Mouse (Mus musculus) hindbrain, embryonic 12.5 days (tissue): ENCODE data around the gene Psd. TPM values are rescaled to one million over a fixed set of nuclear protein-coding genes. Genes with fewer than 3 reads are reported as not detected.

ENCODE experiments used
- ATAC-seq: fragments of 200-750 bp; cut with Nextera tagmentation; 2 replicates; pipeline ENCODE4 v1.8.0; 2017; ENCODE audit warnings: moderate TSS enrichment; ENCODE audit not compliant: low FRiP score
- H3K27ac ChIP-seq: fragments of 300-500 bp; sonication (generic); 2 replicates; pipeline ENCODE4 v1.5.1; 2016; ENCODE audit warnings: mild to moderate bottlenecking
- H3K27me3 ChIP-seq: fragments of 300-500 bp; sonication (generic); 2 replicates; pipeline ENCODE4 v1.6.1; 2016; ENCODE audit warnings: mild to moderate bottlenecking
- H3K36me3 ChIP-seq: fragments of 300-500 bp; sonication (generic); 2 replicates; pipeline ENCODE4 v1.6.1; 2016; ENCODE audit warnings: mild to moderate bottlenecking
- H3K4me1 ChIP-seq: fragments of 300-500 bp; sonication (generic); 2 replicates; pipeline ENCODE4 v1.6.1; 2016
- H3K4me2 ChIP-seq: fragments of 300-500 bp; sonication (generic); replicated peaks from 2 replicates; pipeline ENCODE4 v1.6.1; 2016; ENCODE audit warnings: mild to moderate bottlenecking
- H3K4me3 ChIP-seq: fragments of 300-500 bp; sonication (generic); 2 replicates; pipeline ENCODE4 v1.5.1; 2016; ENCODE audit warnings: mild to moderate bottlenecking
- H3K9ac ChIP-seq: fragments of 300-500 bp; sonication (generic); 2 replicates; pipeline ENCODE4 v1.6.1; 2016; ENCODE audit warnings: mild to moderate bottlenecking, moderate library complexity
- H3K9me3 ChIP-seq: fragments of 300-500 bp; sonication (generic); replicated peaks from 2 replicates; pipeline ENCODE4 v1.6.1; 2016; ENCODE audit warnings: mild to moderate bottlenecking
- WGBS: fragments of 180-500 bp; shearing (Covaris S2); methylation state at CpG from one replicate; pipeline ENCODE4 v1.1.7; 2016; 5-methylcytosine and 5-hydroxymethylcytosine counted together
- microRNA counts: library from miRNA; unstranded; fragments of <30 nt; microRNA quantifications from one replicate; lab custom pipeline; 2017
- microRNA-seq: library from miRNA; unstranded; fragments of <30 nt; microRNA quantifications from one replicate; pipeline ENCODE4, GENCODE M21; 2017
- polyA plus RNA-seq: library from polyadenylated mRNA; unstranded; fragments of >200 nt; fragmentation: Nextera tagmentation; extraction: Ambion mirVana; gene quantifications from 2 replicates; pipeline ENCODE4 v1.2.1, GENCODE M21; 2016

Psd gene
- polyA plus RNA-seq, 1 experiment from 2014 or later = 34.7 TPM

- 89% methylated on average over 3 of the region's 3 CpGs for WGBS
Measured at GRCm38 (mm10) chr19:46287566-46287965, 39.4 kb downstream of the Psd start.

DNA sequence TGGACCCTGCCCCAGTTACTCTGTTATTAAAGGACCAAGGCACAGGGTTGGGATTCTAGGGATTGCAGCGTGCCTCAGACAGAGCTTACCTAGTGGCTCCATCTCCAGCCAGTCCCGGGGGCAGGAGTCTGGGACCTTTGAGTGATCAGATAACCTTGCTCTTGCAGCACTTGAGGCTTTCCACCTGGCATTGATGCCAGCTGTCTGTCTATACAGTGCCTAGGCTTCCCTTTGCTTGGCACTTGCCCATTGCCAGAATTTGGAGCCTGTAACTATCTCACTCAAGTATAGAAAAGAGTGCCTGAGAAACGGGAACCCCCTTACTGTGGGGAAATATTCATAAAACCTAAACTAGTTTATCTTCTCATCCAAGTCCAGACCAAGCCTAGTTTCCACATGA lies 40.0 kb downstream of the Psd start:
- ATAC-seq = no peak
- Histone ChIP-seq H3K27ac (no peak overlapping the region), H3K9ac (no peak overlapping the region), H3K36me3 (peaks cover 56% of the 10 kb centered on the region), H3K9me3 (no peaks in the 10 kb centered on the region), H3K4me2 (no peak overlapping the region), H3K4me3 (no peak overlapping the region), H3K4me1 (no peaks in the 10 kb centered on the region), H3K27me3 (no peaks in the 10 kb centered on the region)
- 89% methylated on average over 3 of the region's 3 CpGs for WGBS

More at GRCm38 (mm10) chr19:46287566-46287965, 39.4 kb downstream of the Psd start:
- Histone ChIP-seq H3K4me2 (no peak overlapping the region), H3K4me3 (no peak overlapping the region), H3K9me3 (no peaks in the 10 kb centered on the region), H3K27me3 (no peaks in the 10 kb centered on the region), H3K4me1 (no peaks in the 10 kb centered on the region), H3K36me3 (peaks cover 50% of the 10 kb centered on the region), H3K9ac (no peak overlapping the region), H3K27ac (no peak overlapping the region)
- ATAC-seq = no peak

GRCm38 (mm10) chr19:46286047-46286446 lies 40.9 kb downstream of the Psd start:
- no peaks in the 10 kb centered on the region for H3K27me3 ChIP-seq
- H3K36me3 ChIP-seq = peaks cover 65% of the 10 kb centered on the region
- no peaks in the 10 kb centered on the region for H3K4me1 ChIP-seq
- no peak overlapping the region for H3K4me3 ChIP-seq
- no peak overlapping the region for H3K9ac ChIP-seq
- no peak overlapping the region for H3K27ac ChIP-seq
- ATAC-seq = no peak
- 91% methylated on average over 6 of the region's 6 CpGs for WGBS
- no peaks in the 10 kb centered on the region for H3K9me3 ChIP-seq
- no peak overlapping the region for H3K4me2 ChIP-seq

DNA sequence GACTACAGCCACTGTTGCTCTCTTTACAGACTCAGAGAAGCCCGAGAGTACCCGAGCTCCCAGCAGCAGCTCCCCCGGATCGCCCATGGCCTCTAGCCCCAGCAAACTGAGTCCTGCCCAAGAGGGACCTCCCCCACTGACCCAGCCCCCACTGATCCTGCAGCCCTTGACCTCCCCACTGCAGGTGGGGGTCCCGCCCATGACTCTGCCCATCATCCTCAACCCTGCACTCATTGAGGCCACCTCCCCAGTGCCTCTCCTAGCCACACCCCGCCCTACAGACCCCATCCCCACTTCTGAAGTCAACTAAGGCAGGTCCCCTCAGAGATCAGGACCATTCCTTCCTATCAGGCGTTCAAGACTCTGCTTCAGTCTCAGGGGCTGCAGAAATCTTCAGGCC lies 41.3 kb downstream of the Psd start:
- WGBS = 93% methylated on average over 7 of the region's 7 CpGs
- no peak overlapping the region for H3K4me3 ChIP-seq
- peaks cover 69% of the 10 kb centered on the region for H3K36me3 ChIP-seq
- H3K4me2 ChIP-seq = no peak overlapping the region
- no peak for ATAC-seq
- H3K27ac ChIP-seq = no peak overlapping the region
- no peaks in the 10 kb centered on the region for H3K4me1 ChIP-seq
- H3K27me3 ChIP-seq = no peaks in the 10 kb centered on the region
- H3K9me3 ChIP-seq = no peaks in the 10 kb centered on the region
- no peak overlapping the region for H3K9ac ChIP-seq

DNA sequence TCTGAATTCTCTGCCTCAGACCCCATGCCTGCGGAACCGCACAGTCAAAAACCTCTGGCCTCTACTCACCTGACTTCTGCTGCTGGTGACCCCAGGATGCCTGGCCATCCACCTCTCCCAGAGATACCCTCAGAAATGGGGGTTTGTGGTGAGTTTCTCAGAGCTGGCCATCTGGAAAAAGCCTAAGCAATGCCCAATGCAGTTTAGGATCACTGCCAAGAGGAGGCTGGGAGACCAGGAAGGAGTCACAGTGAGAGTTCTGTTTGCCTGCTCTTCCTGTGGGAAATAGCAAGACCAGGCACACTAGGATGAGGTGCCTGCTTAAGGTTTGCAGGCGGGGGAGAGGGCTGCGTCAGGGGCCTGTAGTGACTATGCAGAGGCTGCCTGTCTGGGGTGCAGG lies 42.3 kb downstream of the Psd start:
- no peak overlapping the region for H3K27ac ChIP-seq
- H3K36me3 ChIP-seq = peaks cover 79% of the 10 kb centered on the region
- no peaks in the 10 kb centered on the region for H3K27me3 ChIP-seq
- 90% methylated on average over 4 of the region's 4 CpGs for WGBS
- H3K4me1 ChIP-seq = no peaks in the 10 kb centered on the region
- no peaks in the 10 kb centered on the region for H3K9me3 ChIP-seq
- no peak for ATAC-seq
- no peak overlapping the region for H3K4me2 ChIP-seq
- H3K9ac ChIP-seq = no peak overlapping the region
- H3K4me3 ChIP-seq = no peak overlapping the region

GRCm38 (mm10) chr19:46282081-46282849 lies 44.7 kb downstream of the Psd start:
- Histone ChIP-seq H3K4me2 (no peak overlapping the region), H3K27me3 (no peaks in the 10 kb centered on the region), H3K36me3 (peaks cover 93% of the 10 kb centered on the region), H3K27ac (no peak overlapping the region), H3K4me3 (no peak overlapping the region), H3K9ac (no peak overlapping the region), H3K9me3 (no peaks in the 10 kb centered on the region), H3K4me1 (no peaks in the 10 kb centered on the region)
- ATAC-seq = no peak
- 95% methylated on average over 11 of the region's 11 CpGs for WGBS

- H3K9ac ChIP-seq = no peak overlapping the region
- no peaks in the 10 kb centered on the region for H3K27me3 ChIP-seq
- no peak overlapping the region for H3K27ac ChIP-seq
- H3K36me3 ChIP-seq = peaks cover 75% of the 10 kb centered on the region
- H3K4me2 ChIP-seq = no peak overlapping the region
- no peaks in the 10 kb centered on the region for H3K9me3 ChIP-seq
- no peak for ATAC-seq
- H3K4me3 ChIP-seq = no peak overlapping the region
- H3K4me1 ChIP-seq = no peaks in the 10 kb centered on the region
Measured at GRCm38 (mm10) chr19:46275307-46275706, 51.6 kb downstream of the Psd start.

DNA sequence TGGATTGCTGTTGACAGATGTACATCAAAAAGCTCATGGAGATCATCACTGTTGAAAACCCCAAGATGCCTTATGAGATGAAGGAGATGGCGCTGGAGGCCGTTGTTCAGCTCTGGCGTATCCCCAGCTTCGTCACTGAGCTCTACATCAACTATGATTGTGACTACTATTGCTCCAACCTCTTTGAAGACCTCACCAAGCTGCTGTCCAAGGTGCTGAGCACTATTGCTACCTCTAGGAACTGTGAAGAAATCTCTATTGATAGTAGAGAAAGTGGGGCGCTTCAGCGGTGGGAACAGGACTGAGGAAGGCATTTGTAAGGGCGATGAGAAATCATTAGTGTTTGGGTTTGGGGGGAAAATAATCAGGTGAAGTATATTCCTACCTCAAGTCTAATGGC lies 62.2 kb downstream of the Psd start:
- Histone ChIP-seq H3K9me3 (no peaks in the 10 kb centered on the region), H3K9ac (no peak overlapping the region), H3K4me2 (no peak overlapping the region), H3K27me3 (no peaks in the 10 kb centered on the region), H3K4me3 (no peak overlapping the region), H3K27ac (no peak overlapping the region), H3K4me1 (no peaks in the 10 kb centered on the region), H3K36me3 (peaks cover 97% of the 10 kb centered on the region)
- ATAC-seq = no peak
- WGBS = 95% methylated on average over 7 of the region's 7 CpGs

MicroRNAs encoded within 50 kb of the gene (microRNA counts, 519-probe panel; counts per million panel counts)
- microRNA mmu-miR-146b (lab: Ali Mortazavi, UCI) = 470 counts per million, percentile 58 among the panel's probes with 10 or more counts

Small RNA genes lying within 50 kb of the gene (microRNA-seq; reads per million reads assigned to microRNA genes)
- gene Mir146b = 0.81 reads per million

Other genes with a start within 250 kb of the Psd start
- gene Elovl3, start 195.3 kb downstream of the Psd start, polyA plus RNA-seq = 0.23 TPM in 1 of 2 replicates, not detected in the other
- gene Pitx3, start 178.8 kb downstream of the Psd start, polyA plus RNA-seq = 0.90 and 3.5 TPM in 2 replicates
- 76.1 and 80.5 TPM in 2 replicates for gene Gbf1, start 174.6 kb downstream of the Psd start, polyA plus RNA-seq
- gene Nfkb2, start 22.8 kb downstream of the Psd start, polyA plus RNA-seq = 4.7 and 5.0 TPM in 2 replicates
- gene Fbxl15, start 1.0 kb upstream of the Psd start, polyA plus RNA-seq = 26.2 and 28.3 TPM in 2 replicates
- 239 and 261 TPM in 2 replicates for gene Cuedc2, start 11.5 kb upstream of the Psd start, polyA plus RNA-seq
- gene Mfsd13a, start 14.0 kb upstream of the Psd start, polyA plus RNA-seq = 7.1 and 7.6 TPM in 2 replicates
- 1.4 and 1.5 TPM in 2 replicates for gene 2310034G01Rik, start 23.1 kb upstream of the Psd start, polyA plus RNA-seq
- gene Actr1a, start 68.6 kb upstream of the Psd start, polyA plus RNA-seq = 240 and 246 TPM in 2 replicates
- 37.7 and 39.3 TPM in 2 replicates for gene Sufu, start 69.7 kb upstream of the Psd start, polyA plus RNA-seq
- gene Trim8, start 174.5 kb upstream of the Psd start, polyA plus RNA-seq = 41.8 and 44.7 TPM in 2 replicates
- gene Arl3, start 246.0 kb upstream of the Psd start, polyA plus RNA-seq = 190 and 196 TPM in 2 replicates
- 14.6 and 15.0 TPM in 2 replicates for gene Sfxn2, start 246.2 kb upstream of the Psd start, polyA plus RNA-seq